Mouse (Mus musculus): ENCODE measurements around the gene Wfdc5.

Wfdc5 gene

DNA sequence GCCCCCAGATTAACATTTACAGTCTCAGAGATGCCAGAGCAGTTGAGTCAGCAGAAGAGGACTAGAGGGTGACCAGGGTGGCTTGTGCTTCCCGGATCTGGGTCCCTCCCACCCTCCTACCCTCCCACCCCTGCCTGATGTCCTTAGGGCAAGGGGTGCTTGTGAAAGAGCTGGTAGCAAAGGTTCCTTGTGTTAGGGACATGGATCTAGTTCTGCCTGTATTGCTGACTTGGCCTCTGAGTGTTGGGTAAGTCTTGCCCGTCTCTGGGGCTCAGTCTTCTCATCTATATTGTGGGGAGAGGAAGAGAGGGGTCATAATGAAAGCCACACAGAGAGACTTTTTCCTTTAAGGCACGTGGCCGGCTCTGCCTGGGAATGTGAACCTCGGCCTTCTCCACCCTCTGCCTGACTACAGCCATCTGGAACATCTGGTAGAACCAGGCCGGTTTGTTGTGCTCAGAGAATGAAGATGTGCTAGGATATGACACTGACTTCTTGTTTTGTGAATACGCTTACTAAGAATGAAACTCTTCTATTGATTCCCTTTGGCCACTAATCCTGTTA is at the start of gene Wfdc5:
TSS of gene Wfdc5 (minus strand) at position 51 of the 564 bp plus-strand sequence.
- no peak for DNase-seq

DNA sequence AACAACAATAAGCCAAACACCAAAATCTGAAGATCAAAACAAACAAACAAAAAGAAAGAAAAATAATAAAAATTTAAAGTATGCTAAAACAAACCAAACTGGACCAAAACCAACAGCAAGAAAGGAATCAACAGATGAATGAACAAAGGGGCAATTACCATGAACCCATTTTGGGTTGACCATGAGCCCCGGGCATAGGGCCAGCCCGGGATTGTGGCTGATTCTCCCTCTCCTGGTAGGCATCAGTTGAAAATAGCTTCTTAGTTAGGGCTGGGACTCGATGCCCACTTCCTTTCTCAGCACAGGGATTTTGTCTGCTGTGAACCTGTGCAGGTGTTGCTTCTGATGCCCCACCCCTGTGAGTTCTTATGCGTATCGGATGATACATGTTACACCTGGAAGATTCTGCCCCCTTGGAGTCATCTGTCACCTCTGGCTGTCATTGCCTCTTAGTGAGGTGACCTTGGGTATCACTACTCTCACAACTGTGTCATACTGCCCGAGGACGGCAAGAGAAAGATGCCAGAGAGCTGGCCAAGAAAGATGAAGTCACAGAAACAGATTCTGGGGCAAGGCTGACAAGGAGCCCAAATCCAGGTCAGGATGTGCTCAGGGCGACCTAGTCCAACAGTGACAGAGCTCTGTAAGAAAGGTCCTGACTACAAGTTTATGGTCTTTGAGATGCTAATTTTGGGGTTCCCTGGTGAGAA is 46.0 kb upstream of the Wfdc5 start:
- DNase-seq = no peak

DNA sequence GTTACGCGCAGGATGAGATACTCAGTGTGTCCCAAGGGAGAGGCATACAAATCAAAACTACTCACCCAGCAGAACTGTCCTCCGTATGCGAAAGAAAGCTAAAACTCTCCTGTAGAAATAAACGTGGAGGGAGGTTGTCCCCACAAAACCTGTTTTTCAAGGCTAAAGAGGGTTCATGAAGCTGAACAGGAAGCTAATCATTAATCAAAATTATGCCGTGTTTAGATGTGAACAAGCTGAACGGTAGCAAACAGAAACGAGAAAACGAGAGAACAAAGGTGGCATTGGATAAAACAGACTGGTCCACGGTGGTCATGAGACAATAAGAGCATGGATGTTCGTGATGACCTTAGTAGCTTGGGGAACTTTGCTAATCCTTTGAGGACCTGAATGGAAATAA is 39.0 kb upstream of the Wfdc5 start, which contains the start of gene Wfdc15b:
TSS of gene Wfdc15b (minus strand) at position 139 of the 400 bp plus-strand sequence.
- peak in 1 of 2 experiments; percentile 52 for DNase-seq

DNA sequence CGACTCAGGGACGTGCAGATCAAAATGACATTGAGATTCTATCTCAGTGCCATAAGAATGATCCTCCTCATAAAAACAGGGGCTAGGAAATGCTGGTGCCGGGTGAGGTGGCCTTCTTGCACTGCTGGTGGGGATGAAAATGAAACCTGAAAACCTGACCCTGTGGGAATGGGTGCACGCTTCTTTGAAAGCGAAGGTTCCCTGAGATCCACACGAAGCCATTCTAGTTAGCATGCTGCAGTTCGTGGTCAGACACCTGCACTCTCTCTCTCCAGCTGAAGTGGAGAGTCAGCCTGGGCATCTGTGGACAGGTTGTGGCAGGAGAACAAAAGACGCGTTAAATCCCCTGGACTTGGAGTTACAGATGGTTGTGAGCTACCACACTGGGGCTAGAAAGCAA is 36.8 kb upstream of the Wfdc5 start:
- no peak for DNase-seq

DNA sequence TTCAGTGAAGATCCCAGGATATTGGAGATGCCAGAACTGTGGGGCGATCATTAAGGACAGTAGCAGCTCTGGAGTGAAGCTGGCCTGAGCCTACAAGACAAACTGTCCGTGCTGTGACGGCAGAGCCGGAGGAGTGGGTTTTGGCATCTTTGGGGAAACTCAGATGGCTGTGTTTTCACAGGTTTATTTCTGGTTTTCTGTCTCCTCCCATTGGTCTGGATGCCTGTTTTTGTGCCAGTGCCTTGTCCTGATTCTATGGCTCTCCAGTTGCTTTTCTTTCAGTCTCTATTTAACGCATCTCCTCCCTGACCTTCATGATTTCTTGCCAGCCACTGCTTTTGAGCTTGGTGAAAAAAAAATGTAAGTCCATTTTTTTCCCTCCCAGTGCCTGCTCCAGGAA is 30.2 kb upstream of the Wfdc5 start:
- DNase-seq = no peak

DNA sequence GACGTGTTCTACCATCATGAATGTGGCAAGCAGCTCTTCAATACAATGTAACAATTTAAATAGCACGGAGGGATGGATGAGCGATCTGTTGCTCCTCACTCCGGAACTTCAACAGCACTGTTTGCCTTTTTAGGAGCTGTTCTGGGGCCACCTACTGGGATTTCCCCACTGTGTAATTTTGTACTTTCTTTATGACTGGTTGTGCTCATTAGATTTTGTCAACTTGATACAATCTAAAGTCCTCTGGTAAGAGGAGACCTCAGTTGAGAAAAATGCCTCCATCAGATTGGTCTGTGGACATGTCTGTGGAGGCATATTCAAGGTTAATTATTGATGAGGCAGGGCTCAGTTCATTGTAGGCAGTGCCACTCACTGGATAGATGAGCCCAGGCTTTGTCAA is 28.4 kb upstream of the Wfdc5 start:
- no peak for DNase-seq

DNA sequence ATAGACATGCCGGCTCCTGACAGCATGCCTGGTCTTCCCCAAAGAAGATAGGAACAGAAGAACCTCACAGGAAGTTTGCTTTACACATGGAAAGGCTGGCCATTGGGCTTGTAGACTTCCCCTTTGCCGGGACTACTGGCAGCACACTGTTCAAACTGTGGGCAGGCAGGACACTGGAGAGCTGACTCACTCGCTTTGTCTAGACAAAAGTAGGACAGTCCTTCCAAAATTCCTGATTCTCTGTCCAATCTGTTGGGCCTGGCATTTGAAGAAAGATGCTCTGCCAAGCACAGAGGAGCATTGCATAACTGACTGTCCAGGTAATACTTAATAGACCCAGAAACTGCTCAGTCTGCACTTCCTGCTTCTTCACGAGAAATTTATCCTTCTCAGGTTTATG is 24.1 kb upstream of the Wfdc5 start:
- no peak for DNase-seq

DNA sequence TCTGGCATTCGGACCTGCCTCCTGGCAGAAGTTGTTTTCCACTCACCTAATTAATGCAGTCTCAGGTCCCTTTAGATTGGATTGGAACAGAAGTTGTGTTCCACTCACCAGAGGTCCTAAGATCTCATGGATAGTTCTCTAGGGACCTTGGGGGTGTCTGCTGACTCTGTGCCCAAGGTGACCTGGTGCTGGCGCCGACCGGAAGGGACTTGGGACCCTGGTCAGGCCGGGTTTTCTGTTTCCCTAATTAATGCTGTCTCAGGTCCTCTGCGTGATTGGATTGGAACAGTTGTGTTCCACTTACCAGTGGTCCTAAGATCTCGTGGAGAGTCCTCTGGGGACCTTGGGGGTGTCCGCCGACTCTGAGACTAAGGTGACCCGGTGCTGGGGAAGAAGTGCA is 23.5 kb upstream of the Wfdc5 start:
- peak; percentile 46 to 83 for DNase-seq

DNA sequence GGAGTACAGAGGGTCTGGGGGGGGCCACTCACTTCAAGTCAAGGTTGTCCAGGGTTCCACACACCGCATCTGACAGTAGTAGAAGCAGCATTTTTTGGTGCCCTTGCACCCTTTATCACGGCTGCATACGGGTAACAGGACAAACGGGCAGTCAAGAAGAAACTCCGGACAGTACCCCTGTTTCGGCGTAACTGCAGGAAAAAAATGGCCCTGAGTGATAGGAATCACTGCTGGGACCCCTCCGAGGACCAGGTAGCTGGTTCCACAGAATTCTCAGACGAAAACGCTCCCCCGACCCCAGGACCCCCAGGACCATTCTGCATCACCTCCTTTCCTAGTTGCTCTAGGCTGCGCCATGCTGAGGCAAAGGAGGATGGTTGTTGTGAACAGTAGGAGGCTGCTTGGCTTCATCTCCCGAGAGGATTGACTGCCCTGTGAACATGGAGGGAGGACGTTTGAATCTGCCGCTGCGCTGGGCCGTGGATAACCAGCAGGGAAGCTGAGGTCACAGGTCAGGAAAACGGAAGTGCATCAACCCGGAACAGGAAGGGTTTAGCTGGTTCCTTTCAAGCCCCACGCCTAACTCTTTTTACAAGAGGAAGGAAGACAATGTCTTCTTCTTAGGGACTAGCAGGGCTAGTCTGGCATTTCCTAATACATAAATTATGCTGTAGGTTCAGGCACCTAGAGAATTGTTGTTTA is 17.2 kb upstream of the Wfdc5 start, which contains the start of gene Wfdc15a:
TSS of gene Wfdc15a (minus strand) at position 505 of the 702 bp plus-strand sequence.
- DNase-seq = no peak

DNA sequence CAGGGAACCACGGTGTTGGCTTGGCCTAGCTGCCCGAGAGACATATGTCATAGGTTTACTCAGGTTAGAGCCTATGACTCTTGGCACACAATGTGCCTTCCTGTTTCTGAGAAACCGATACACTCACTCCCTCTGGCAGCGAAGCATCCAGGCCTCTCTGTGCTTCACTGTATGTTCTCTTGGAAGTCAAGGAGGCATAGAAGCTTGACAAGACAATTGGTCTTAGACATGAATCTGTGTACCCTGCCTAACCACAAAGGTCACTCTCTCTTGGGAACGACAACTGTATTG is 14.1 kb upstream of the Wfdc5 start:
- no peak for DNase-seq

DNA sequence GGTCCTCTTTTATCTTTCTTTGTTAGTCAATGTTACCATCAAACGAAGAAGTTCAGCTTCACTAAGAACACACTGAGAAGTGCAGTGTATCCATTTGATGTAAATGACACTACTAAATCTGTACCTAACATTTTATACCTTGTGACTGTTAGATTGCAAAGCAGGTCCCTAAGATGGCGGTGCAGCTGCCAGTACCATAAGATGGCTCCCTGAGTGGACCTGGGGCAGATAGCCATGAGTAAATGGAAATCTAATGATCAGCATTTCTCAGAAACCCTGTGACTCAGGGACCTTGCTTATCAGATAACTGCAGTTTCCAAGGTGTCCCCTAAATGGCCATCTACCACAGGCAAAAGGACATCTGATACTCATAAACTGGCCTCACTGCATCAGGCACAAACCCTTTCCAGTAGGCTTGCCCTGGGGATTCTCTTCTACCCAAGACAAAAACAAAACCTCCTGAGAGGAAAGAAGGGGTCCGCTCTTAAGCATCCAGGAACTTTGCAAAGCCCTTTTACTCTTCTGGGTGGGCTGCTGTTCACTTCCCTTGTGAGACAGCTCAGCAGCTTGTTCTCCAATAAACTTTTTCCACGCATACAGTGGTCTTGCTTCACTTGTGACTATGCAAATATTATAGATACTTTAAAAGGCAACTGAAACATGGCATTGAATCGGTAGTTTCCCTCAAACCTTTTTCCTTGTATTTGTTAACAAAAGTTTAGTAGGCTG is 13.6 kb upstream of the Wfdc5 start:
- DNase-seq = no peak

DNA sequence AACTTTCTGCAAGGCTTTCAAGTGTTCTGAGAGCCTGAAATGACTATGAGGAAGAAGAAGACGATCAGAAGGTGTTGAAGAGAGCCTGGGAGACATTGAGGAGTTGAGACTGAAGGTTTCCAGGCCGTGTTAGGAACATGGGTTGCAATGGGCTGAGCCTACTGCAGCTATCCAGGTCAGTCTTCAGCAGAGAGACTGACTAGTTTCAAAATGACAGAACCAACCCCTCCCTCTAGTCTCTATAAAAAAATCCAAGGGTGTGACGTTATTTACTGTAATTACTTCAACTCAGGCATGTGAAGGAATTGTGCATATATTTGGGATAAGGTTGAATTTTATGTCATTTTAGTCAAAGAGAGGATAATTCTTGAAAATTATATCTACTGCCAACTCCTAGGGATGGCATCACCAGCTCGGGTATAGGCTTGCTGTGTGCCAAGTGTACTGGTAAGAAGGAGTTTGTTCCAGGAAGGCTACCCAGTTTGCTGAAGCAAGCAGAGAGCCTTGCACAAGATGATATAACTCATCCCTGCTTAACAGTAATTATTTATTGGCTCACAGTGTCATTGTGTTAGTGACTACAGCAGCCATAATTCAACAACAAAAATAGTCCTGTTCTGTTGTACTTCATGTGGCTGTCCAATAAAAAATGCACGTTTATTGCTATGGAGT is 12.6 kb upstream of the Wfdc5 start:
- DNase-seq = no peak

DNA sequence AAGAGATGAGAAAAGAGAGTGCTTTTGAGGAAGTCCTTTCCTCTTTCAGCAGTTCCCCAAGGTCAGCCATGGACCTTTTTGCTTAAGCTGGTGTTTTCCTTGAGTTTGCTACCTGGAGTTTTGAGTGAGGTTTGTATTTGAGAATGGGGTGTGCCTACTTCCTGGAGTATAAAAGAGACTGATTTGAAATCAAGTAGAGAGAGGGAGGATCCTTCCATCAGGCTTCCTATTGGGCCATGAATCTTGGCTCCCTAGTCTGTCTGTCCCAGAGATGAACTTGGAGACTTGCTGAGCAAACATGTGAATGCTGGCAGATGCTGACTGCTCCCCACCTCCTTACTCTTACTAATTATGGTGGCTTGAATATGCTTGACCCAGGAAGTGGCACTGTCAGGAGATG is 9.7 kb upstream of the Wfdc5 start:
- DNase-seq = no peak

DNA sequence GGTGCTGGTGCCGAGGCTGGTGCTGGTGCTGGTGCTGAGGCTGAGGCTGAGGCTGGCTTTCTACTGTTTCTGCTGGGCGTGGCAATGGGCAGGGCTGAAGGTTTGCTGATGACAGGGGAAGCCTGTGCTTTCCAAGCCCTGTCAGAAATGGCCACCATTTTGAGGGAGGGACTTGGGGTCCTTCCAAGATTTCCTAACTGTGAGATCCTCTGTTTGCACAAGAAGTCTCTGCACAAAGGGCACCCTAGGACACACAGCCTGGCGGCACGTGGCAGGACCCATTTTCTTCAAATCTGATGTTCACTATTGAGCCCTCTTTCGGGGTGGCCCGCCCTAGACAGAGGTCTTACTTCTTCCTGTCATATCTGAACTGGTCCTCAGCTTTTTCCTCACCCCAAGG is 8.0 kb upstream of the Wfdc5 start, which contains the start of gene Wfdc12:
TSS of gene Wfdc12 (minus strand) at position 33 of the 400 bp plus-strand sequence.
- no peak for DNase-seq

DNA sequence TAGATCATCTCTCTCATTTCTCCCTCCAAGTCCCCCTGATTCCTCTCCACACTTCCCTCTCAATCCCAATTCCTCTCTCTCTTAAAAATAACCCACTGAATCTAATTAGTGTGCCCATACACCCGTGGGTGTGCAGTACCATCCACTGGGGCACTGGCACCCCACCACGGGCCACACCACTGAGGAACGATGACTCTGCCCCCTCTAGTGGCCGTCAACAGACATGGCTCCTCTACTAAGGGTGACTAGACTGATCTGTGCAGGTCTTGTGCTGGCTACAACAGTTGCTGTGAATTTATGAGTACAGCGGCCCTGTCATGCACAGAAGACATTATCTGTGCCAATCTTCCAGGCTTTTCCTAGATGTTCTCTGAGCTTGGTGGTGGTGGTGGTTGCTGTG is 6.2 kb upstream of the Wfdc5 start:
- no peak for DNase-seq

DNA sequence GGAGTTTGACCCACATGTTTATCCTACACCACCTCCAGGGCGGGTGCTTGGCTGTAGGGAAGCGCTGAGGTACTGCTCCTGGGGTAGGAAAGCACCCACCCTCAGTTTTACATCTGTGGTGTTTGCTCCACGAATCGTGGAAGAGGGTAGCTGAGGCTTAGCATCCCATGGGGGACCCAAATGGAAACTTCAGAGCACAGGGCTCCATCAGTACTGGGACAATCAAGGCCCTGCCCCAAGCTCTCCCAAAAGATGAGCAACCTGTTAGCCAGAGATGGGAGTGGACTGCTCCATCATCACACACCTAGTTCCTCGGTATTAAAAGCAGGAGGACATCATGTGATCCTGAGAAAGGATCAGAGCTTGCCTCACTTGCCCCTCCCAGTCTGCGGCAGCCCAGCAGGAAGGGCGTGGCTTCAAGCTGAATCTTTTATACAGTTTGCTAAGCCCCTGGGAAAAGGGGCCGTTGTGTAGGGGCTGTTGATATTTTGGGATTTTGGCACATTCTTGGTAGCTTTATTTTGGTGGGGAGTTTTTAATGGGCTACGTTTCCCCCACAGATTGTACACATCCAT is 1.7 kb upstream of the Wfdc5 start:
- no peak for DNase-seq

DNA sequence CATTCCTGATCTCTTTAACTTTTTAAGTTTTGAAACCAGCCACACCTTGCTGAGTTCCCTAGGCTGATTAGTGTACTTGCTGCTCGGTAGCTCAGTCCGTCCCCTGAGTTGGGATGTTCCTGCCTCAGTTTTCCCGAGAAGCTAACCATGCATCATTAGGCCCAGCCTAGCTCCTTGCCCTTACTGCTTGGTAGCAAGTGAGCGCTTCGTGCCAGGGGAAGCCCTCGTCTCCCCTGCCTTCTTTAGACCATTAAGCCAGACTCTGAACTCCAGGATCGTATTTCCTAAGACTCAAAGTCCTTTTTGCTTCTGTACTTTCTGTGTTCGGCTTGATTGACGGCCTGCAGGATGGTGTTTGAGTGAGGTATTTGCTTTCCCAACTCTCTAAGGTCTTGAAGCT is 798 bp upstream of the Wfdc5 start:
- peak in 1 of 2 experiments; percentile 19 for DNase-seq

DNA sequence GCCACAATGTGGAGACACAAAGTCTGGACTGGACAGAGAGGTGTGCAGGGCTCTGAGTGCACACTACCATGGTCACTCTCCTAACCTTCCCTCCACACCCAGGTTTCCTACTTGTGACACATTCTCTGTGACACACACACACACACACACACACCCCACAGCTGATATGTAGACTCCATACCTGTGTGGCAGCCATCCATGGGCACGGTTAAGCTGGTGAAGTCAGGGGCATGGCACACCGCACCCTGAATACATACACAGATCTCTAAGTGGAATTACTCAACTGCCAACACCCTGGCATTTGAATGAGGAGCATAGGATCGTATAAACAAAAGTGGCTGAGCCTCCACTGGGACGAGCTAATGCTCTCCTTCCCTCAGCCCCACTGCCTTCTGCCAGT is 1.8 kb downstream of the Wfdc5 start:
- DNase-seq = no peak

DNA sequence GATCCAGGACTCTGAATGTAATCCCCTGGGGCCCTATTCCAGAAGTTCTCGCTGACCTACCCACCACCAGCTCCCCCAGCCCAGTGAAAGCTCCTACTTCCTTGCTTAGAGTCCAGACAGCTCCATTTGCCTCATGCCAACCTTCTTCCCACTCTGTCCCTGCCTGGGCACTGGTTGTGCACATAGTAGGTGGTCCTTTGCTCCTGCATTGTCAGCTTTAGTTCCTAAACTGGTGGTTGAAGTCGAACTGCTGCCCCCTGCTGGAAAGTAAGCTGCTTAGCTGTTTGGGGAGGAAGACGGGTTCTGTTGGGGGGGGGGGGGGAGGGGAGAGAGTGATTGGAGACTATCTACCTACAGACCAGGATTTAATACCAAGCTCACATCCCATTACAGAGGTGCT is 2.4 kb downstream of the Wfdc5 start:
- no peak for DNase-seq

DNA sequence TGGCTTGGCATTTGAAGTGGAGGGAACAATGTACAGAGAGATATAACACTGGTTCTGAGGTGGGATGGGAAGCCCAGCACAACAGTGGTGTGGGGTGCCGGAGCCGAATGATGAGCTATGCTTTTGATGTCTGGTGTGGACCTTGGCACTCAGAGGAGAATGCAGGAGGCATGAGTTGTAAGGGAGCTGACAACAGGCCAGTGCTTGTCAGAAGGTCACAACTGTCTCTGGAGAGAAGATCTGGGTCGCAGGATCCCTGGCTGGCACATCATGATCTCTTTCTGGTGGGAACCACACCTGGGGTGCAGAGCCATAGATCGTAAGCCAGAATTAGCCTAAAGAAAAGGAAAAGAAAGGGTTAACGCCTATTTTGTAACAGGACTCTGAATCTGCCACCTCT is 4.7 kb downstream of the Wfdc5 start:
- DNase-seq = no peak

DNA sequence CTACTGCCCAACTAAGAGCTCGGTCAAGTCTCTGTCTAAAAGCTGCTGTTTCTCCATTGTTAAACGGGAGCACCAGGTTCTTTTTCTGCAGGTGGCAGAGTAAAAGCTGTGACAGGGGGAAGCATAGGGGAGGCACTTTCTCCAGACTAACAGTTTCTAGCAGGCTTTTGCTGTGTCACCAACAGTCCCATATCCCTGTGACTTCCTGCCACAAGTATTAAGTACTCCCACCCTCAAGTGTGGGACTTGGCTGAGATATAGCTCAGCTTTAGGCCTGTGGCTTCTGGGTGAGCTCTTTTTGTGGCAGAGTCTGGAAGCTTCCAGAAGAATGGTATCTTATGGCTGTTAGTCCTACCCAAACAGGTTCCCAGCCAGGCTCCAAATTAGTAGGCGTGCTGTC is 6.7 kb downstream of the Wfdc5 start:
- DNase-seq = no peak

DNA sequence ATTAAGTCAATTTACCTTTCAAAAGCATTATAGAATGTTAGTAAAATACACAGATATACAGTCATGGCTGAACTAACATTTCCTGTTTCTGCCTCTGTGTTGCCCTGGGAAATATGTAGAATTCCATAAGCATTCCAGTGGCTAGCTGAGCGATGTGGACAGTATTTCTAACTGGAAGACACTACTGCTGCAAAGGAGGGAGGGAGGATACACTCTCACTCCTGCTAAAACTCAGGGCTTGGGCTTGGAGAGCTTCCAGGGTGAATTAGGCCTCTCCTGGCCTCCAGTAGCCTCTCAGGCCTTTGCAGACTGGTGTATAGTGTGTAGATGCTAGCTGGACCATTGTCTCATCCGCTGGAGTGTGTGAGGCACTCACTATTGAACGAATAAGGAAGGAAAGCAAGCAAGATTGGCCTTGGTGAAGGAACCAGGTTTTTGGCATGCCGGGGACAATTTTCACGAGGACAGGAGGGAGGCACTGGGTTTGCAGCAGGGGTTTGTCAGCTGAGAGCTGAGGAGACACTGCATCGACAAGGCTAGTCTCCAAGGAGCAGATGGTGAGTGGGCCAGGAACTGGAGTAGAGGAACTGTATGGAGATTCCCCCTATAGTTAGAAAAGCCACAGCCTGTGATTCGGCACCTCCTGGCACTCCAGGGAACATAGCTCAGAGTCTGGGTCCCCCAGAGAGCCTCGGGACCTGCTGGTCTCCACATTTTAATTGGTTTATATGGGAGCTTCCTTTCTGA is 7.7 kb downstream of the Wfdc5 start:
- no peak for DNase-seq

Measured in kidney, adult 8-10 months (tissue).